Mouse (Mus musculus) hindbrain, embryonic 12.5 days (tissue): Measurements from ENCODE around the gene Golga5. TPM values are rescaled to one million over a fixed set of nuclear protein-coding genes. Genes with fewer than 3 reads are reported as not detected.
"Not testable (repeated sequence)": the region's sequence is repeated elsewhere in the genome, so short reads cannot be mapped to it uniquely, and the experiment has no call there.

Experiments used
- ATAC-seq: fragments of 200-750 bp; cut with Nextera tagmentation; 2 replicates; pipeline ENCODE4 v1.8.0; 2017; ENCODE audit warnings: moderate TSS enrichment; ENCODE audit not compliant: low FRiP score
- H3K27ac ChIP-seq: fragments of 300-500 bp; sonication (generic); 2 replicates; pipeline ENCODE4 v1.5.1; 2016; ENCODE audit warnings: mild to moderate bottlenecking
- H3K27me3 ChIP-seq: fragments of 300-500 bp; sonication (generic); 2 replicates; pipeline ENCODE4 v1.6.1; 2016; ENCODE audit warnings: mild to moderate bottlenecking
- H3K36me3 ChIP-seq: fragments of 300-500 bp; sonication (generic); 2 replicates; pipeline ENCODE4 v1.6.1; 2016; ENCODE audit warnings: mild to moderate bottlenecking
- H3K4me1 ChIP-seq: fragments of 300-500 bp; sonication (generic); 2 replicates; pipeline ENCODE4 v1.6.1; 2016
- H3K4me2 ChIP-seq: fragments of 300-500 bp; sonication (generic); replicated peaks from 2 replicates; pipeline ENCODE4 v1.6.1; 2016; ENCODE audit warnings: mild to moderate bottlenecking
- H3K4me3 ChIP-seq: fragments of 300-500 bp; sonication (generic); 2 replicates; pipeline ENCODE4 v1.5.1; 2016; ENCODE audit warnings: mild to moderate bottlenecking
- H3K9ac ChIP-seq: fragments of 300-500 bp; sonication (generic); 2 replicates; pipeline ENCODE4 v1.6.1; 2016; ENCODE audit warnings: mild to moderate bottlenecking, moderate library complexity
- H3K9me3 ChIP-seq: fragments of 300-500 bp; sonication (generic); replicated peaks from 2 replicates; pipeline ENCODE4 v1.6.1; 2016; ENCODE audit warnings: mild to moderate bottlenecking
- WGBS: fragments of 180-500 bp; shearing (Covaris S2); methylation state at CpG from one replicate; pipeline ENCODE4 v1.1.7; 2016; 5-methylcytosine and 5-hydroxymethylcytosine counted together
- polyA plus RNA-seq: library from polyadenylated mRNA; unstranded; fragments of >200 nt; fragmentation: Nextera tagmentation; extraction: Ambion mirVana; gene quantifications from 2 replicates; pipeline ENCODE4 v1.2.1, GENCODE M21; 2016

Gene Golga5
- polyA plus RNA-seq, 1 experiment from 2014 or later: 35.6 TPM

GRCm38 (mm10) chr12:102451126-102451851 is 17.6 kb upstream of the Golga5 start:
- Histone ChIP-seq H3K9ac (no peak overlapping the region), H3K27me3 (no peaks in the 10 kb centered on the region), H3K4me2 (no peak overlapping the region), H3K27ac (no peak overlapping the region), H3K4me3 (no peak overlapping the region), H3K36me3 (no peaks in the 10 kb centered on the region), H3K9me3 (no peaks in the 10 kb centered on the region), H3K4me1 (no peaks in the 10 kb centered on the region)
- 87% methylated on average over 8 of the region's 8 CpGs for WGBS
- ATAC-seq: no peak

GRCm38 (mm10) chr12:102453581-102453980 is 15.4 kb upstream of the Golga5 start:
- Histone ChIP-seq H3K4me1 (no peaks in the 10 kb centered on the region), H3K4me2 (no peak overlapping the region), H3K27me3 (no peaks in the 10 kb centered on the region), H3K27ac (no peak overlapping the region), H3K9ac (no peak overlapping the region), H3K4me3 (no peak overlapping the region), H3K9me3 (no peaks in the 10 kb centered on the region), H3K36me3 (no peaks in the 10 kb centered on the region)
- 66% methylated on average over 6 of the region's 6 CpGs for WGBS
- ATAC-seq: no peak

- WGBS: 76% methylated on average over 7 of the region's 7 CpGs
Observed at GRCm38 (mm10) chr12:102456467-102457193, 12.3 kb upstream of the Golga5 start.

DNA sequence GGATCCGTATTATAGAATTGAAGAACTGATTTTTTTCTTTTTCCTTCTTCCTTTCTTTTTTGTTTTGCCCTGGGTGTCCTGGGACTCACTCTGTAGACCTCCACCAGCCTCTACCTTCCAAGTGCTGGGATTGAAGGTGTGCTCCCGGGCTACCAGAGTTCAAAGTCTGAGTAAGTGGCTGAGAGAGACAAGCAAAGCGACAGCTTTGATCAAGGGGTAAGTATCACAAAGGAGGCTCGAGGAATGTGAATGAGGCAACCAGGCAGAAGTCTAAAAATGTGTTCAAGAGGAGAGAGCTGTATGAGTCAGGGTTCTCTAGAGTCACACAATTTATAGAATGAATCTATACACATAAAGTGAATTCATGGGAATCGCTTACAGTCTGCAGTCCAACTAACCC is 8.9 kb upstream of the Golga5 start:
- no peaks in the 10 kb centered on the region for H3K9me3 ChIP-seq
- no peak overlapping the region for H3K4me3 ChIP-seq
- H3K9ac ChIP-seq: no peak overlapping the region
- H3K4me2 ChIP-seq: no peak overlapping the region
- ATAC-seq: no peak
- WGBS: 73% methylated on average over 5 of the region's 5 CpGs
- H3K36me3 ChIP-seq: no peaks in the 10 kb centered on the region
- no peak overlapping the region for H3K27ac ChIP-seq
- H3K4me1 ChIP-seq: no peaks in the 10 kb centered on the region
- H3K27me3 ChIP-seq: no peaks in the 10 kb centered on the region

More at GRCm38 (mm10) chr12:102456467-102457193, 12.3 kb upstream of the Golga5 start:
- Histone ChIP-seq H3K4me2 (no peak overlapping the region), H3K9me3 (no peaks in the 10 kb centered on the region), H3K4me1 (no peaks in the 10 kb centered on the region), H3K36me3 (no peaks in the 10 kb centered on the region), H3K27me3 (no peaks in the 10 kb centered on the region), H3K9ac (no peak overlapping the region), H3K4me3 (no peak overlapping the region), H3K27ac (no peak overlapping the region)
- ATAC-seq: no peak

DNA sequence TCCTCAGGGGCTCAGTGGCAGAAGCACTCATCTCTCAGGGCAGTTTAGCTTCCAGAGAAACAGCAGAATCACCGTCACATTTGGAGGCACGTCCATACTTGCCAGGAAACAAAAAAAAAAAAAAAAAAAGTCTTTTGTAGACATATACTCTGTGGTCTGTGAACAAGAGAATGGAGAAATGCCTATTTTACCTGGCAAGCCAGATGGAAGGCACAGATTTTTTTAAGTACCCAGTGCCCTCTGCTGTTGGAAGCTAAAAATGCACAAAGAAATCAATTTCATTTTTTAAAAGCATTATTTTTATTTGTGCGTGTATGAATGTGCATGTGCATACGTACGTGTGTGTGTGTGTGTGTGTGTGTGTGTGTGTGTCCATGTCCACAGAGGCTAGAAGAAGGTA is 7.8 kb upstream of the Golga5 start:
- no peak overlapping the region for H3K4me2 ChIP-seq
- H3K27me3 ChIP-seq: no peaks in the 10 kb centered on the region
- H3K4me3 ChIP-seq: no peak overlapping the region
- no peaks in the 10 kb centered on the region for H3K9me3 ChIP-seq
- no peak overlapping the region for H3K9ac ChIP-seq
- no peak overlapping the region for H3K27ac ChIP-seq
- no peaks in the 10 kb centered on the region for H3K4me1 ChIP-seq
- 72% methylated on average over 5 of the region's 5 CpGs for WGBS
- ATAC-seq: no peak
- no peaks in the 10 kb centered on the region for H3K36me3 ChIP-seq

DNA sequence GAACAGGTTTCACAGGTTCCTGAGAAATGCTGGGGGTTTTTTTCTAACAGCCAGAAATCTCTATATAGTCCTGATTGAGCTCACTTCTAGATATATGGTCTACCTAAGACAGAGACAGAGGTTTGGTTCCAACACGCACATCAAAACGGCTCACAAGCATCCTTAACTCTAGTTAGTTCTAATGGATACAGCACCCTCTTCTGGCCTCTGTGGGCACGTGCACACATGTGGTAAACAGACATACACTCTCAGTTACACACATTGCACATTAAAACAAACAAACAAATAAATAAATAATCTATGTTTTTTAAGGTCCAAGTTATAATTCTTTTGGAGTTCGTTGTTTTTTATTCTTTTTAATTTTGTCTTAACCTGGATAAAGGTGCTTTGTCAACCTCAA is 4.3 kb upstream of the Golga5 start:
- ATAC-seq: no peak

GRCm38 (mm10) chr12:102468136-102468535 is 799 bp upstream of the Golga5 start:
- 85% methylated on average over 1 of the region's 1 CpGs for WGBS
- H3K4me2 ChIP-seq: no peak overlapping the region
- peaks cover 5% of the 10 kb centered on the region for H3K4me1 ChIP-seq
- H3K9me3 ChIP-seq: no peaks in the 10 kb centered on the region
- no peak for ATAC-seq
- peaks cover 8% of the 10 kb centered on the region; the same call in 1 of the 2 replicates for H3K36me3 ChIP-seq
- H3K4me3 ChIP-seq: no peak overlapping the region
- H3K9ac ChIP-seq: no peak overlapping the region
- H3K27me3 ChIP-seq: no peaks in the 10 kb centered on the region
- no peak overlapping the region for H3K27ac ChIP-seq

More for the DNA sequence above, 4.3 kb upstream of the Golga5 start:
- Histone ChIP-seq H3K9ac (no peak overlapping the region), H3K4me2 (no peak overlapping the region), H3K4me3 (no peak overlapping the region), H3K36me3 (no peaks in the 10 kb centered on the region), H3K4me1 (no peaks in the 10 kb centered on the region), H3K27me3 (no peaks in the 10 kb centered on the region), H3K27ac (no peak overlapping the region), H3K9me3 (no peaks in the 10 kb centered on the region)
- 60% methylated on average over 4 of the region's 4 CpGs for WGBS

GRCm38 (mm10) chr12:102474411-102474810 is 5.5 kb downstream of the Golga5 start:
- Histone ChIP-seq H3K36me3 (peaks cover 49% of the 10 kb centered on the region), H3K9me3 (no peaks in the 10 kb centered on the region)

GRCm38 (mm10) chr12:102480481-102480880 is 11.5 kb downstream of the Golga5 start:
- no peaks in the 10 kb centered on the region for H3K27me3 ChIP-seq
- ATAC-seq: no peak
- H3K4me2 ChIP-seq: no peak overlapping the region
- H3K9ac ChIP-seq: no peak overlapping the region
- WGBS: 91% methylated on average over 4 of the region's 4 CpGs
- H3K27ac ChIP-seq: no peak overlapping the region
- H3K4me1 ChIP-seq: no peaks in the 10 kb centered on the region
- no peaks in the 10 kb centered on the region for H3K9me3 ChIP-seq
- H3K36me3 ChIP-seq: peaks cover 69% of the 10 kb centered on the region
- no peak overlapping the region for H3K4me3 ChIP-seq

More at GRCm38 (mm10) chr12:102474411-102474810, 5.5 kb downstream of the Golga5 start:
- Histone ChIP-seq H3K4me3 (no peak overlapping the region), H3K27ac (no peak overlapping the region), H3K4me1 (peaks cover 5% of the 10 kb centered on the region), H3K27me3 (no peaks in the 10 kb centered on the region), H3K4me2 (no peak overlapping the region), H3K9ac (no peak overlapping the region)
- no peak for ATAC-seq
- 91% methylated on average over 7 of the region's 7 CpGs for WGBS

GRCm38 (mm10) chr12:102484946-102485345 is 16.0 kb downstream of the Golga5 start:
- H3K9ac ChIP-seq: no peak overlapping the region
- ATAC-seq: no peak
- no peaks in the 10 kb centered on the region for H3K9me3 ChIP-seq
- H3K4me3 ChIP-seq: no peak overlapping the region
- no peaks in the 10 kb centered on the region for H3K27me3 ChIP-seq
- no peak overlapping the region for H3K27ac ChIP-seq
- H3K4me1 ChIP-seq: no peaks in the 10 kb centered on the region
- H3K36me3 ChIP-seq: peaks cover 70% of the 10 kb centered on the region
- no peak overlapping the region for H3K4me2 ChIP-seq
- WGBS: 62% methylated on average over 3 of the region's 3 CpGs

GRCm38 (mm10) chr12:102491911-102492310 is 23.0 kb downstream of the Golga5 start:
- peaks cover 65% of the 10 kb centered on the region for H3K36me3 ChIP-seq
- no peak overlapping the region for H3K4me3 ChIP-seq
- no peak overlapping the region for H3K9ac ChIP-seq
- WGBS: 92% methylated on average over 5 of the region's 5 CpGs
- no peak overlapping the region for H3K4me2 ChIP-seq
- no peaks in the 10 kb centered on the region for H3K9me3 ChIP-seq
- no peak for ATAC-seq
- no peak overlapping the region for H3K27ac ChIP-seq
- H3K4me1 ChIP-seq: no peaks in the 10 kb centered on the region
- H3K27me3 ChIP-seq: no peaks in the 10 kb centered on the region

DNA sequence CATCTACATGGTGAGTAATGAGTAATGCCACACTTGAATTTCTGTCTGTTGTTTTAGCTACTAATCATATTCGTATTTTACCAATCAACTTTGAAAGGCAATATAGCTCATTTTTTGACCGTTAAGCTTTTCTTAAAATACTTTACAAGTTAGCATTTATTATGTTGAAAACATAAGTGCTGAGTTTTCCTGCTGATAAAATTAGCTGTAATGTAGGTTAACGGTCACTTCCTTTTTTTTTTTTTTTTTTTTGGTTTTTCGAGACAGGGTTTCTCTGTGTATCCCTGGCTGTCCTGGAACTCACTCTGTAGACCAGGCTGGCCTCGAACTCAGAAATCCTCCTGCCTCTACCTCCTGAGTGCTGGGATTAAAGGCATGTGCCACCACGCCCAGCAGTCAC is 26.8 kb downstream of the Golga5 start:
- peaks cover 58% of the 10 kb centered on the region for H3K36me3 ChIP-seq
- 88% methylated on average over 6 of the region's 6 CpGs for WGBS
- H3K4me2 ChIP-seq, H3K9ac ChIP-seq, H3K4me1 ChIP-seq, H3K27me3 ChIP-seq, H3K9me3 ChIP-seq, H3K27ac ChIP-seq, H3K4me3 ChIP-seq, ATAC-seq: not testable (repeated sequence)

- no peak overlapping the region for H3K27ac ChIP-seq
- no peak overlapping the region for H3K4me3 ChIP-seq
- no peaks in the 10 kb centered on the region for H3K27me3 ChIP-seq
- no peaks in the 10 kb centered on the region for H3K9me3 ChIP-seq
- 0 out of 2 replicates have a peak, but pooled peaks cover 3% of the 10 kb centered on the region for H3K4me1 ChIP-seq
- no peak overlapping the region for H3K4me2 ChIP-seq
- peaks cover 43% of the 10 kb centered on the region for H3K36me3 ChIP-seq
- no peak for ATAC-seq
- H3K9ac ChIP-seq: no peak overlapping the region
- WGBS: 93% methylated on average over 2 of the region's 2 CpGs
Observed at GRCm38 (mm10) chr12:102497905-102498304, 29.0 kb downstream of the Golga5 start.
